Mouse (Mus musculus): ENCODE measurements around the gene Lsm4.

Lsm4 gene

DNA sequence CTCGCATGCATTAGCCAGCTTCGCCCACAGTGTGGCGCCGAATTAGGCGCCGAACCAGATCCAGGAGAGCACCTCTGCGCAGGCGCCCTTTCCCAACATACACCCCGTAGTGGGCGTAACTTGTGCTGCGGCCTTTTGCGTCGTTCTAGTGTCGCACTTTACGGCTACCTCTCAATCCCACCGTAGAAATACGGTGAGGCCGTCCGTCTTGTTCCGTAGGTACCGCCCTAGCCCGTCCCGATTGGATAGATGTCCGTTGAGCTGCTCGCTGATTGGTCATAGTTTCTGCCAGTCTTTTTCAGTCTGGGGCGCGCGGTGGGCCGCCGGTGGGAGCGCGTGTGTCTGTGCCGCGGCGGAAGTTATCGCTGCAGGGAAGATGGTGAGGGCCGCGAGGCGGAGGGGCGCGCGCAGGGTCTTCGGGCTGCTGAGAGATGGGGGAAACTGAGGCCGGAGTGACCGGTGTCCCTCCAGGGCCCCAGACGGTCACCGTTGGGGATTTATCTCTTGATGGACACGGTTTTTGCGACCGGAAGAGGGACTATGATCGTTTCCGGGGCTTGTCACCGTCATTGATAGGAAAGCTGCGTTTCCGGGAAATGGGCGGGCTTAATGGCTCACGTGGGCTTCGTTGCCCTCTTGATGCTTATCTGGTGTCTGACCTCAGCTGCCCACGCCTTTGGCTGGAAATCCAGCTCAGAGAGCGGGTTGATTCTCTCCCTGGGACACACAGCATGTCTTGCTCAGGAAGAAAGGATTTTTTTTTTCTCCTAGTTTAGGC lies at the start of gene Lsm4:
Lsm4 (plus strand) TSS at position 170 of the 778 bp plus-strand sequence.
- peak; percentile 100 for DNase-seq (ENCODE audit: low read depth, low spot score)

DNA sequence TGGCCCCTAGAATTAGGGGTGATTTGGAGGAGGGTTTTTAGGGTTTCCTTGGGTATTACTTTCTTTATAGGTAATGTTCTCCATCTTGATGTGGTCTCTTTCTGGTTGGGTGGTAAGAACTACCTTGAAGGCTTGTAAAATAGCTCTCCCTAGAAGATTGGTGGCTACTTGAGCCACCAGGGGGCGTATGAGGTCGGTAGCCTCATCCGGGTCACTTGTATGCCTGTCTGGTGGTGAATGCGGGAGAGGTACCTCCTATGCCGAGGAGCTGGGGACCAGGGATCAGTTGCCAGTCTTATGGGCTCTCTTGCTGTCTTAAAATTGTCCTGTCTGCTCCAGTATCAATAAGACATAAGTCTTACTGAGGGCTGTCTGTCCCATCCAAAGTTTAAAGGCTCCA lies 47.9 kb upstream of the Lsm4 start:
- DNase-seq (ENCODE audit: low read depth, low spot score): peak; percentile 72

DNA sequence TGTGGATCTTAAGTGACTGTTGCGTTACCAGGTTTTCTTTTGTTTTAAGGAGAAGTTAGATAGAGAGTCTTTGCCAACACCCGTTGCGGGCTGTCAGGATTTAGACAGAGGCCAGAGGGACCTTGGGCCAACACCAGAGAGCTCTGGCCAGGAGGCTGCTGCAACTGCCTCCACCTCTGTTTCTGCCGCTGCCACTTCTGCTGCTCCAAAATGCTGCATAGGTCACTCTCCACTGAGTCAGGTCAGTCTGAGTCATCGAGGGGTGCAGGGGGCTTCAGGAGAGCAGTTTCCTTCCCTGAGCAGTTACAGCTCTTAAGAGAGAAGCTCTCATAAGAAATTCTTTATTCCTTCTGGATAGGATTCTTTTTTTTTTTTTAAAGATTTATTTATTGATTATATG lies 46.0 kb upstream of the Lsm4 start:
- no peak for DNase-seq (ENCODE audit: low read depth, low spot score)

DNA sequence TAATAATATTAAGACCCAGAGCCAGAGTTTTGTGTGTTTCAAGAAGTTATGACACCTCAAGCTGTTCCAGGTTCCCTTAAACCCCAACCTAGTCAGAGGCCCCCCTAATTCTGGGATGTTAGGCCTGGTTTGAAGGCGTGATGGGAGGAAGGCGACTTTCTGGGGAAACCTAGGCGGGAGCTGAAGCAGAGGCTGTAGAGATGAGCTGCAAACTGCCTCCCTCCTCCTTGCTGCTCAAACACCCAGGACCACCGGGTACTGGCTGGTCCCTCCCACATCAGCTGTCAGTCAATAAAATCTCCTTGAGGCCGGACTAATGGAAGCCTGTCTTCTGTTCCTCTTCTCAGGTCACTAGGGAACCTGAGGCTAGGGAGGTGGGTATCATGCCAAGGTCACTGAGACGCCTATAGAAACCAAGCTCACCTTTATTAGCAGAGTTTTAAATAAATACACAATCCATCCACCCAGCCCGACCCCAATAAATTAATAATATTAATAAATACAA lies 44.0 kb upstream of the Lsm4 start:
- no peak for DNase-seq (ENCODE audit: low read depth, low spot score)

DNA sequence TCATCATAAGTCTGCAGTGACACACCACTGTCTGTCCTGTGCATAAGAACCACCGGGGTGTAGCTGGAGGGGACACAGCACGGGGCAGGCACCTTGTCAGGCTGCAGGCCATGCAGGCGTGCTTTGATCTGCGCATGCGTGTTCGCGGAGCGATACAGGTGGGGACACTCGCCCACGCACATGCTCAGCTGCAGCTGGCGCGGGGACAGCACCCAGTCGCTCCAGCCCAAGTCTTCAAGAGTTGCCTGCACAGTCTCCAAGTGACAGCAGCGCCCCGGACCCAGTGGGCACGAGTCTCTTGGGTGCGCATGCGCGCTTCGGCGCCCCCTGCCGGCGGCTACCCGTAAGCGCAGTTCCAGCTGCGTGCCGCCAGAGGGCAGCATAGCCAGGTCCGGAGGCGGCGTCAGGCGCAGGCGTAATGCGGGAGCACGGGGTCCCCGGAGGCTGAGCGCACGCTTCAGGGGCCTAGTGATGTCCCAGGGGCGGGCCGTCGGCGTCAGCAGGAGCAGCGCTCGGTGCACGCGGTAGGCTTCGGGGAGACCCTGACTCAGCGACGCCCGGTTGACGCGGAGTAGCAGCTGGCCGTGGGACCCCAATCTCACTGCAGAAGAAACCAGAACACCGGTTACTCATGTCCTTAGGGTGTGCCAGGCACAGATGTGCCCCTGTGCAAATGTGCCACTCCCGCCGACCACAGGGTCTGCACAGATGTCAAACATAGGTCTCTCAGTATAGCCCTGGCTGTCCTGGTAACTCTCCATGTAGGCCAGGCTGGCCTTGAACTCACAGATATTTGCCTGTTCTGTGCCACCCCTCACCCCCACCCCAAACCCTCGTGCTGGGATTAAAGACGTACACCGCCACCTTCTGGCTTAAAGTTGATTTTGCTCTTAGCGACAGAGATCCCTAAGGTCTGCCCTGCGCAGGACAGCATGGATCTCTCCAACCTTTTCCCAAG lies 43.2 kb upstream of the Lsm4 start:
- DNase-seq (ENCODE audit: low read depth, low spot score): peak; percentile 94

DNA sequence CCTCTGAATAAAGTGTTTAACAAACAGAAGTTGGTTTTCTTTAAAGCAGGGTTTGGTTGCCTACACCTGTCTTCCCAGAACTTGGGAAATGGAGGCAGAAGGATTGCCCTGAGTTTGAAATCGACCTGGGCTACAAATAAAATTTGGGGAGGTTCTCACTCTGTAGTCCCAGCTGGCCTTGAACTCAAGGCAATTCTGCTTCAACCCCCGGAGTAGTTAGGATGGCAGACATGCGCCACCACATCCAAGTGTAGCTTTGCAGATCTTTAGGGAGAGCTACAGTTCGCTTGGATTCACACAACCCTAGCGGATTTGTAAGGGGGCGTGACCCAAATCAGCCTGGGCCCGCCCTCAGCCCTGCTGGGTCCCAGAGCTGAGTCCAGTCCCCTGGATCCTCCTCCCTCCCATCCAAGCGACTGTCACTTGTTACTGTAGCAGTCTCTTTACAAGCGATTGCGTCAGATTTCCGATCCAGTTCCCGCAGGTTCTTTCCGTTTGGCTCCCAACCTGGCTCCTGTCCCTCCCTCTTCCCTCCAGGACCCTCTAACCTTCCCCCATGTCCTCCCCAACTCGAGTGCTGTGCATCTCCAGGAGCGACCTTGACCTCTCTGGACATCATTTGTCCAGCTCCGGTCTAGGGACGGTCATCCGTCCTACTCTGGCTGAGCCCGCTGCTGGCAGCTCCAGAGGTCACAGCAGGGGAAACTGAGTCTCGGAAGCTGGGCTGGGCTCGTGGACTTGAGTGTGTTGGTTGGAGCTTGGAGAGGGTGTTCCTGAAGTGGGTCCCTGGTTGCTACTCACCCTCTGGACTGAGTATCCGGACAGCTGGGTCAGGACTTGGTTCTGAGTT lies 42.3 kb upstream of the Lsm4 start:
- peak; percentile 35 for DNase-seq (ENCODE audit: low read depth, low spot score)

DNA sequence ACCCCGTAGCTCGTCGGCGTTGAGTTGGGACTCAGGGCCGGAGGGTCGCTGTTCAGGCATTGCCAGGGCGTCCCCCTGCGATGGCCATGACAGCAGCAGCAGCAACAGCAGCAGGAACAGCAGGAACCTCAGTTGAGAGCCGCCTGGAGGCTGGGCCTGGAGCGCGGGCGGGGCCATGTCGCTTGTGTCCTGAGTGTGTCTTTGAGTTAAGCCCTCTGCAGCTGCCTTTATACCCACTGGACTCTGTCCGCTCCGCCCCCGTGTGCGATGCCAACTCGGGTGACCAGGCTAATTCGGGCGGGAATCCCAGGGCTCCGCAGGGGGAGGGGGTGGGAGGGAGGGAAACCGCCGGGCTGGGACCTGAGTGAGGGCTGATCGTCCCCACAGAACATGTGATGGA lies 41.6 kb upstream of the Lsm4 start:
- no peak for DNase-seq (ENCODE audit: low read depth, low spot score)

DNA sequence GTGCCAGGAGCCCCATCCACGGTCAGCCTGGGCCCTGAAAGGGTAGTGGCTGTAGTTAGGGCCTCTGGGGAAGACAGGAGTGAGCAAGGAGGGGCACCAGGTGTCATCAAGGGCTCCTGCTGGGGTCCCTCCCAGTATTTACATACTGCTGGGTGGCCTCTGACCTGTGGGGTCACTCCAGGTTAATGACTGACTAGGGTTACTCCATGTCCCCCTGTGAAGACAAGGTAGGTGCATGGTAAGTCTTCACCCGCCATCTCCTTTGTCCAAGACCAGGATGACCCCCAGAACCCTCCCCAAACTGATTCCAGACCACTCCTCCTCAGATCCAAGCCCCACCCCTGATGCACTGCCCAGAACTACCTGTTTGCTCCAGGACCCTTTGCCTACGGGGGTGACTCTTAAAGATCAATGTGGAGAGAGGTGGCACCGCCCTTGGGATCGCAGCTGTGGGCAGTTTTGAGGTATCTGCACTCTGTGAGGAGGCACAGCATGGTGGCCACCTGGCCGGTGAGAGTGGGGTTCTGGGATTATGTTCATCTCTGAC lies 40.6 kb upstream of the Lsm4 start, which contains the start of gene Gdf15:
Gdf15 (minus strand) TSS at position 111 of the 547 bp plus-strand sequence.
- DNase-seq (ENCODE audit: low read depth, low spot score): no peak

DNA sequence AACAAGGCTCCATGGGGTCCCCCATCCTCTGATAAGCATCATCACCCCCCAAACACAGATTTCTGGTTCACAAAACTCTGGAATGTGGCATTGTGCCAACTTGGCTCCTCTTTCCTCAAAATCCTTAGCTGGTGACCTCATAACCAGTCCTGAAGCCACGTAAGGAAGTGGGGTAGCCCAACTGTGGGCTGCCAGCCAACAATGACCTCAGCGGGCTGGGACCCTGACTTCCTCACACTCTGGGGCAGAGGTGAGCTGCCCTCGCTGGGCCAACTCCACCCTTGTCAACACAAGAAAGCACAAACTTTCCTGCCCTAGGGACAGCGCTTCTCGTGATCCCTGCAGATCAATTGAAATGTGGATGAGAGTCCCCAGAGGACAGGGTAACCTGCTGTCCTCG lies 39.0 kb upstream of the Lsm4 start:
- DNase-seq (ENCODE audit: low read depth, low spot score): no peak

DNA sequence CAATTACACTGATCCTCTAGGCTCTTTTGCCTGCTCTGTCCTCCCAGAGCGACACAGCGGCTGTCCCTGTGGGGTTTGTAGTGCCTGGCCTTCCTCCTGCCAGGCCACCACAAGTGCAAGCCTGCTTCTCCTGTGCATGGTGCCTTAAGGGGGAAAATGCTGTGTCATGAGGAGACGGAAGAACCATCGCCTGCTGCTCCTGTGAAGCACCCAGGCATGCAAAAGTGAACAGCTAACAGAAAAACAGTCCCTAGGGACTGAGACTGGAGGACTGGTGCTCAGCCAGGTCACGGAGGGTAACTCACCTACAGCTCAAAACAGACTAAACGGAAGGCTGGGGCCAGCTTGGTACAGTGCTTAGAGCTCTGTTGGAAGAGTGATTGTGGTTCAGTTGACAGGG lies 37.5 kb upstream of the Lsm4 start:
- no peak for DNase-seq (ENCODE audit: low read depth, low spot score)

DNA sequence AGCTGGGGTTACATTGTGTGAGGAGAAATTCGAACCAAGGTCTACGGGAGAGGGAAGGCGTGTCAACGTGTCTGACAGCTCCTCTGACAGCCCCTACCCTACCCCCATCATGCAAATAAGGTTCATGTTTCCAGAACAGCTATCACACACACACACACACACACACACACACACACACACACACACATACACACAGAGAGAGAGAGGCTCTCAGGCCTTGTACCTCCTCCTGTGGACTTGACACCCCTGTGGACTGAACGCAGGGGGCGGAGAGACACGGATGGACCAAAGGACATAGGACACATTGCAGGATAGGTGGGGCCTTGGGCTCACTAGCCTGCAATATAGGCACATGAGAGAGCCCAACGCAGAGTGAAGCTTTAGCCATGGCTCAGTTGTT lies 36.2 kb upstream of the Lsm4 start:
- DNase-seq (ENCODE audit: low read depth, low spot score): no peak

DNA sequence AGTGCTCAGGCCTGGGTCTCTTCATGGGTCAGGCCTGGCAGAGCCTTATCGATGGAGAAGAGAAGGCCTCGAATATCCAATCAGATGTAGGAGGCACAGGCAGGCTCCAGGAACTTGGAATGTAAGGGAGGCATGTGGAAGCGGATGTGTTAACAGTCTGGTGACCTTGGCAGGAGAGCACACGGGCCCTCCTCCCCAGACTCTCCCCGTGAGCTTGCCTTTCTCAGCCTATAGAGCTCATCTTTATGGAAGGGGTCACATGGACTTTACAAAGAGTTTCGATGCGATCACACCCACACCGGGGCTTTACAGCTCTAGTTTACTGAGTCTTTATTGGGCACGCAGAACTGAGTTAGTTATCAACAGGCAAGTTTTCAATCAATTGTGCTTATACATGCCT lies 34.3 kb upstream of the Lsm4 start:
- DNase-seq (ENCODE audit: low read depth, low spot score): no peak

DNA sequence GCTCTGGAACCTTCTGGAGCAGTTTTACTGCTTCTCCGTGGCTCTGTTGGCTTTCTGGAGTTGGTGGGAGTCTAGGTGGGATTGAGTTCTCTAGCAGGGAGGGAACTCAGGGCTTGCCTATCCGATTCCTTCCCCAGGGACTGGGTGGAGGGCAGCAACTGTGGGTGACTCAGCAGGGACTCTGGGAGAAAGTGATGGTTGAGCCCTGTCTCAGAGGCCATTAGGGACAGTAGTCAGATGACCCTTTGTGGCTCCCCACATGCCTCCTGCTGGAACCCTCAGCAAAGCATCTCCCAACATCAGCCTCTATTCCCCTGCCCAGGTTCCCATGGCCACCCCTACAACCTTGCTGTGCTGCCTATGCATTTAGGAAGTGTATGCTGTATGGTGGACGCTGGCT lies 30.0 kb upstream of the Lsm4 start:
- no peak for DNase-seq (ENCODE audit: low read depth, low spot score)

DNA sequence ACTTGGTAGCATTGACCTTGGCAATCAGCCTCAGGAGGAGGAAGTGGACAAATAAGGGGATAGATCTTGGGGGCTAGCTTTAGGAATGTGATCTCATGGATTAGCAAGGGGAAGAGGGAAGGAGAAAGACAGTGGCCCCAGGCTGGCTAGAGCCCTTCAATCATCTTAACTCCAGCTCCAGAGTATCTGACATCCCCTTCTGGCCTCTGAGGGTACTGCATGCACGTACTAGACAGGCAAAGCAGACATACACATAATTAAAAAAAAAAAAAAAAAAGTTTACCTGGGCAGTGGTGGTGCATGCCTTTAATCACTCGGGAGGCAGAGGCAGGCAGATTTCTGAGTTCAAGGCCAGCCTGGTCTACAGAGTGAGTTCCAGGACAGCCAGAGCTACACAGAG lies 29.0 kb upstream of the Lsm4 start:
- DNase-seq (ENCODE audit: low read depth, low spot score): peak; percentile 33

DNA sequence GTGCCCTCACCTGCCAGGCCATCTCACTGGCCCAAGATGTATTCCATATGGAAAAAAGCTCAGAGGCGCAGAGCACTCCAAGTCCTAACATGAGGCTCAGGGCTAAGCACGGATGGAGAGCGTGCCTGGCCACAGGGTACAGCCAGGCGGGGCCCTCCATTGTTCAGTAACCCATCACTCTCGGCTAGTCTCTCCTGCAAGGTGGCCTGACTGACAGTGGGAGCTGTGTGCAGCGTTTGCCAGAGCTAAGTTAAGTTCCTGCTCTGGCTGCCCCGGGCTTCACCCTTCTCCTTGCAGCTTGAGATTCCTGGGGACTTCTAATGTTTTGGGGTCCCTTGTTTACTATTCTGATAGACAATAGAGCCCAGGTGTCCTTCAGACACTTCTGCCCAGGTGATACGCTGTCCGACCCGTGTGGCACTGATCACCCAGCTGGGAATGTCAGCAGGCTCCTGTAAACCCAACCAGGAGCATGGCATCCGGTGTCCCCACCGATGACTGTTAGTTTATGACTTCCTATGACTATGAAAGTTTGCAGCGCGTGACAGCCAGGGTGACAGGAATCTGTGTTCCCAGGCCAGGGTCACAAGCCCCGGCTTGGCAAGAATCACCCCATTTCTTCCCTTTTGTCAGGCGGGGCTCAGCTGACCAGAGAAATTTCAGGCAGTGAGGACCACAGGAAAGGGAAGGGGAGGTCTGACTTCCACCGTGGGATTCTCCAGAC lies 27.4 kb upstream of the Lsm4 start:
- no peak for DNase-seq (ENCODE audit: low read depth, low spot score)

DNA sequence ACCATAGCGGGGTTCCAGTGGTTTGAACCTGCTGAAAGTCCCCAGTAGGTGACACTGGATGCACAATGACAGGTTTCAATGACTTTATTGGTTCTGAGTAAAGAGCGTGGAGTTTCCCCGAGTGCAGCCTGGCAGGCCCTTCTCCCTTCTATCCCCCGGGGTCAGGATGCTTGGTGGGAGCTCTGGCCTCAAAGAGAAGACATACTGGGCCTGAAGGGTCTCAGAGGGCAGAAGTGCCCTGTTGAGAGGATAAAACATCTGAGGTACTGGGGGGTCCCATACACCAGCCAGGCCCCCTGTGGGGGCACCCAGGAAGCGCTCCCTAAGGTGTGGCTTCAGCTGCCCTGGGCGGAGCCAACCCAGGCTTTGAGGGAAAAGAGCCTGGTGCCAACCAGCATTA lies 26.7 kb upstream of the Lsm4 start:
- no peak for DNase-seq (ENCODE audit: low read depth, low spot score)

DNA sequence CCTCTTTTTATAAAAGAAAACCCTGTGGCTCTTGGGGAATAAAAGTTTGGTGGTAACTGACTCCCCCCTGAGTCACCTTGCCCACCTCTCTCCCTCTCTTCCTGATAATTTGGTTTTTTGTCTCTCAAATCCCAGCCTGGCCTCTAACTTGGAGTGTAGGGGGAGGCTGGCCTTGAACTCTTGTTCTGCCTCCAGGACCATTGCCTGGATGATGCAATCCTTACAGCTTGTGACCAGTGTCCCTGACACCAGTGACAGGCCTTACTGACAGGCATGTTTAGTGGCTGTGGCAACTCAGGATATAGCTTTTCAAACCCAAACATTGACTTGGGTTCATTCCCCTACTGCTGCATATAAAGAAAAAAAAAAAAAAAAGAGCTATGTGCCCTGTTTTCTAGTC lies 26.3 kb upstream of the Lsm4 start:
- no peak for DNase-seq (ENCODE audit: low read depth, low spot score)

DNA sequence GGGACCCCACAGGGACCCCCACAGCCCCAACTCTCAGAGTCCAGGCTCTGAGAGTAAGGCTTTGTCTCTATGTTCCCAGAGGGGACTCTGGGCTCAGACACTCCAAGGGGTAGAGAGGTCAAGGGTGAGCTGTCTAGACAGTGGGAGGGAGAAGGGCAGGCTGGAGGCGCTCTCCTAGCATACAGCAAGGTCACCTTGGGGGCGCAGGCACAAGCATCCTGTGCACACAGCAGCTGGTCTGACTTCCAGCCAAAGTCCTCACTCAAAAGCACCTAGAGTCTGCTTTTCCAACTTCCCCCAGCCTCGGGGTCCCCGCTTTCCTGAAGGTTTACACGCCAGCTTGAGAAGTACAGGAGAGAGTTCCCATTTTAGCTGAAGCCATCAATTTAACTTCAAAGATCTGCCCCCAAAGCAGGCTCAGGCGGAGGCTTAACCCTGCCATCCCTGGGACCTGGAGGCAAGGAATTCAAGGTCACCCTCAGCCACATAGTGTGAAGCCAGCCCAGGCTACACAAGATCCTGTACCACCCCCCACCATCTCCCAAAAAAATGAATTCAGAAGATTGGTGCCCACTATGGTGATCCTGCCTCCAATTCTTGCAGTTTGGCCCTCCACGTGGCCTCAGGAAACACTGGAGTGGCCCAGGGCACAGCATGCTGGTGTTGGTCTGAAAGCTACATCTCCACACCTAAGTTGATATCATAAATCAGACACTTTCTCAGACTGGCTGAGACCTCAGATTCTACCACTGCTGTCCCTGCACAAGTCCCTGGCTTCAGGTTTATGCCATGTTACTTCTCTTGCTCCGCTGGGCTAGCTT lies 25.5 kb upstream of the Lsm4 start:
- no peak for DNase-seq (ENCODE audit: low read depth, low spot score)

DNA sequence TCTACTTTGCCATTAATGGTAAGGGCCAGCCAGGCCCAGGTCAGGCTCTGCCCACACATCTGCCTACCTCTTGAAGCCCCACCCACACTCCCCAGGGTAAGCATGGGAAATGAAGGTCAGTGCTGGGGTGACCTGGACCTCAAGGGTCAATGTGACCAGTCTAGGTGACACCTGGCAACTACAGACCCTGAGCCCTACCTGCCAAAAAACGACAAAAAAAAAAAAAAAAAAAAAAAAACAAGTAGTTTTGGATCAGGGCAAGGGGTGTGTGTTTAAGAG lies 24.9 kb upstream of the Lsm4 start:
- no peak for DNase-seq (ENCODE audit: low read depth, low spot score)

DNA sequence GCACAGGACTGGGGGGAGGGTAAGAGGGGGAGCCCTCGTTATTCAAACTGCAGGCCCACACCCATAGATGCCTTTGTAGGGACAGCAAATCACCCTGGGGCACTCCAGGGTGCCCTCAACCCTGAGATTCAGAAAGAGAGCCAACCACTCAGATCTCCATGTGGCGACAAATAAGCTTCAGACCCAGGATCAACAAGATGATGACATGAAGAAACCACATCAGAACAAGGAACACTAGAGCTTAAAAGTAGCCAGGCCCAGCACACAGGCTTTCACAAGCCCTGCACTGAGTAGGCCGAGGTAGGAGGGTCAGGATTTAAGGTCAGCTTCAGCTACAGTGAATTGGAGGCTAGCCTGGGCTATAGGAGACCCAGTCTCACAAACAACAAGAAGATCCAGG lies 24.1 kb upstream of the Lsm4 start:
- DNase-seq (ENCODE audit: low read depth, low spot score): no peak

All from CD4-positive helper T cell, adult 2 months (primary cell).